Mouse (Mus musculus) T-helper 2 cell (primary cell): Measurements from ENCODE around the gene Pfpl.

Experiments used
- in situ Hi-C: fragments of 300-600 bp; cut with MboI, MseI; formaldehyde crosslinking; loops from one replicate; pipeline ENCODE4 v1.15.1; 2025; ENCODE audit warnings: high pct_unique_total_duplicates

Pfpl gene

DNA sequence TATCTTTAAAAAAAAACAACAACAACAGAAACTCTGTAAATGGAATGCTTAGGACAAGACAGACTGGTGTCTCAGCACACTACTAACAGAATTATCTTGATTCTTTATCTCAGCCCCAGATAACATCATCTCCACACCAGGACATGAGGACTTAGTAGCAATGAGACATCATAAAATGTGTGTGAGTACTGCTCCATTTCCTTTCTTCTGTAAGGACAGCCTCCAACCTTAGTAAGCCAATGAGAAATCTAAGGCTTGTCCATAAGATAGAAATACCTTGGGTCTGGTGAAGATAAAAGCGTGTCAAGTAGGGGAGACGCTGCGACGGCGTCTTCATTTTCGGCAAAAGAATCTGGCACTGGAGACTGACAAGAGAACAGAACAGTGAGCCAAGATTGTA is at the start of gene Pfpl:
Gene Pfpl (plus strand): TSS at position 301 of the 400 bp plus-strand sequence.
- in situ Hi-C loops: no loop called here

- in situ Hi-C loops: no loop called here
Measured at GRCm38 (mm10) chr19:12386979-12387378, 40.7 kb upstream of the Pfpl start, which contains the start of gene Olfr1440. Olfr1440 (plus strand) TSS chr19:12387279.

DNA sequence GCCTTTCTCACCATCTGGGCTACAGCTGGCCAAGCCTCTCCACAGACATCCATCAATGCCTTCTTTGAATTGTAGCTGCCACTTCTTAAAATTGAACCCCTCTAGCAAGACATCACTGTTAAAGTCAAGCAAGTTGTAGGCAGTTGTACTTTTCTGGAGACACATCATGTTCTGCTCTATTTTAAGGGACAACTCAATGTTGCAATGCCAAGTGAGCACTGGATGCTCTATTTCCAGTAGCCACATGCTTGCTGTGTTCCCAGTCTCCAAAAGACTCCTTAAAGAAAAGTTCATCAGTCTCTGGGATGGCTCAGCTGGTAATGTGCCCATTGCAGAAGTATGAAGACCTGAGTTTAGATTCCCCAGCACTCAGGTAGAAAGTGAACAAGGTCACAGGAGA is 14.0 kb upstream of the Pfpl start:
- in situ Hi-C loops: no loop called here

- in situ Hi-C loops: no loop called here
Measured at GRCm38 (mm10) chr19:12417361-12417760, 10.3 kb upstream of the Pfpl start, which contains the start of gene Olfr1441. Olfr1441 (plus strand) TSS chr19:12417433.

GRCm38 (mm10) chr19:12418312-12418711 is 9.4 kb upstream of the Pfpl start:
- in situ Hi-C loops: no loop called here

GRCm38 (mm10) chr19:12420555-12420954 is 7.2 kb upstream of the Pfpl start:
- in situ Hi-C loops: loop anchor here (5.0 kb wide), 1 partner anchor 288 kb away; no protein-coding TSS in a partner anchor

GRCm38 (mm10) chr19:12421680-12422079 is 6.0 kb upstream of the Pfpl start:
- in situ Hi-C loops: loop anchor here (5.0 kb wide), 1 partner anchor 289 kb away; no protein-coding TSS in a partner anchor

DNA sequence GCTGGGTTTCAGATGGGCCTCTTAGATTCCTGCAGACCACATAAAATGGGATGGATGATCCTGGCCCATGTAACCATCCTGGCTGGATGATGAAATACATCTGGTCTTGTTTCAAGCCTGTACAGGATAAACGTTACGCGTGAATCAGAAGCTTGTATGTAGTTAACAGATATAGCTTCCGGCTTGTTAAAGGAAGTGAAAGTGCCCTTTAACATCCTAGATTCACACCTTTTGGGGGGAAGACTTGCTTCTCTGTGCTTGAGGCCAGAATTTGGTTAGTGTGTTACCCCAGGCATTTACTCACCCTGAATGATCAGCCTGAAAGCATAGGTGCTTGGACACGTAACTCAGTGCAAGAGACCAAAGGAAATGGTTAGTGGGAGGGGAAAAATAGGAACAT is 604 bp upstream of the Pfpl start:
- in situ Hi-C loops: no loop called here

- in situ Hi-C loops: no loop called here
Measured at GRCm38 (mm10) chr19:12433033-12433432, 5.3 kb downstream of the Pfpl start.

- in situ Hi-C loops: no loop called here
Measured at GRCm38 (mm10) chr19:12435011-12435416, 7.3 kb downstream of the Pfpl start.

DNA sequence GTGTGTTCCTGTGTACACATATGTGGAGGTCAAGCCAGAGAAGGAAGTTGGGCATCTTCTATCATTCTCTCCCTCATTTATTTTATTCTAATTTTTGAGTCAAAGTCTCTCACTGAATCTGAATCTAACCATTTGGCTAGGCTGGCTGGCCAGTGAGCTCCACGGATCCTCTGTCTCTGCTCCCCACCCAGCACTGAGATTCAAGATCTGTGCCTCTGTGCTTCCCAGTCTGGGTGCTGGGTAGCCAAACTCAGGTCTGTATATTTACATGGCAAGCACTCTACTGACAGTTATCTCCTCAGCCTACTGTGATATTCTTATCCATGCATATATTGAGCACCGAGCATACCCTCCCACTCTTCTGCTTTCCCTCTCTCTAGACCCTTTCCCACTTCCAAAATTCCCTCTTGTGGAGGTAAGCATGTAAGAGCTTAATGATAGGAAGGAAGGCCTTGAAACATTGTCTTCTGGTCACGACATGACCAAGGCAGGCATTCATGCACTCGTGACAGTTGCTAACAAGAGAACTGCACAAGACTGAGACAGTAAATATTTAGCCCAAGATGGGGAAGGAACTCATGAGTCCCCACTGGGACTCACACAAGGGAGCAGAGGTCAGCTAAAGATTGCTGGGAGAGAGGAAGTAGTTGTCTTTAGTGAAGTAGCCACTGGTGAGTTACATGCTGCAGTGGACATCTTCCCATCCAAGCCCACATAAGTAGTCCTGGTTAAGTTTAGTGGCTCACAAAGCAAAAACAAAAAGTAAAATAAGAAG is 8.2 kb downstream of the Pfpl start:
- in situ Hi-C loops: no loop called here

GRCm38 (mm10) chr19:12439581-12439980 is 11.9 kb downstream of the Pfpl start:
- in situ Hi-C loops: no loop called here

- in situ Hi-C loops: no loop called here
Measured at GRCm38 (mm10) chr19:12440103-12440725, 12.5 kb downstream of the Pfpl start.

DNA sequence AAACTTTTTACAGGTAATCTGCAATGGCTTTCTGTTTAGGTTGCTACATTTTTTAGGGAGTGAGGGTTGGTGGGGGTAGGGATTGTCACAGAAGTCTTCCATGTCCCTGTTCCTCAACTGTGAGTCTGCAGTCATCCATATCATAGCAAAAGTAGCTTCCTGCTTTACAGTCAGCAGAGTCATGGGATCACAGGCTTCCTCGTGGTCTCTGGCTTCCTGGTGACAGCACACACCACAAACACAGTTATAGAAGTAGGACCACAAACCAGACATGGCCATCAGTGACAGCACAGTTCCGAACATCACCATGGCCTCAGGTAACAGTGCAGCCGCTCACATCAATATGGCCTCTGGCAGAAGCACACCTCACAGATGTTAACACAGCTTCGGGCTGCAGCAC is 14.9 kb downstream of the Pfpl start:
- in situ Hi-C loops: no loop called here

- in situ Hi-C loops: no loop called here
Measured at GRCm38 (mm10) chr19:12445014-12445413, 17.3 kb downstream of the Pfpl start.

GRCm38 (mm10) chr19:12457401-12458066 is 29.8 kb downstream of the Pfpl start:
- in situ Hi-C loops: no loop called here

- in situ Hi-C loops: no loop called here
Measured at GRCm38 (mm10) chr19:12459516-12459915, 31.8 kb downstream of the Pfpl start.

GRCm38 (mm10) chr19:12460282-12461249 is 32.9 kb downstream of the Pfpl start, which contains the start of gene Mpeg1:
Mpeg1 (plus strand) TSS chr19:12460779.
- in situ Hi-C loops: no loop called here

GRCm38 (mm10) chr19:12462851-12463721 is 35.4 kb downstream of the Pfpl start:
- in situ Hi-C loops: no loop called here

- in situ Hi-C loops: no loop called here
Measured at GRCm38 (mm10) chr19:12463722-12464035, 36.0 kb downstream of the Pfpl start.
